Mouse (Mus musculus) splenic B cell, adult 2 months (primary cell): ENCODE measurements around the gene Tubb2a.
"Not testable (repeated sequence)": the region's sequence is repeated elsewhere in the genome, so short reads cannot be mapped to it uniquely, and the experiment has no call there.

ENCODE experiments used
- DNase-seq: peaks from one replicate; pipeline ENCODE4 v3.0.0-alpha.2; 2011; ENCODE audit warnings: low read depth, low spot score
- H3K27me3 ChIP-seq: 2 replicates; pipeline ENCODE4 v1.6.1; 2012; ENCODE audit warnings: mild to moderate bottlenecking, low read length, moderate library complexity, mixed read lengths; ENCODE audit not compliant: control insufficient read depth, poor library complexity, insufficient read depth, severe bottlenecking
- H3K36me3 ChIP-seq: 2 replicates; pipeline ENCODE4 v1.6.1; 2012; ENCODE audit warnings: mild to moderate bottlenecking, low read length, moderate library complexity, mixed read lengths; ENCODE audit not compliant: control insufficient read depth, poor library complexity, insufficient read depth, severe bottlenecking

The Tubb2a gene

GRCm38 (mm10) chr13:34105364-34105763 lies 27.6 kb upstream of the Tubb2a start:
- Histone ChIP-seq H3K27me3 (no peaks in the 10 kb centered on the region), H3K36me3 (no peaks in the 10 kb centered on the region)
- no peak for DNase-seq

- no peak for DNase-seq
- no peaks in the 10 kb centered on the region for H3K27me3 ChIP-seq
- no peaks in the 10 kb centered on the region for H3K36me3 ChIP-seq
Observed at GRCm38 (mm10) chr13:34101908-34102307, 24.1 kb upstream of the Tubb2a start.

- H3K36me3 ChIP-seq = no peaks in the 10 kb centered on the region
- H3K27me3 ChIP-seq = no peaks in the 10 kb centered on the region
- no peak for DNase-seq
Observed at GRCm38 (mm10) chr13:34101247-34101646, 23.4 kb upstream of the Tubb2a start.

DNA sequence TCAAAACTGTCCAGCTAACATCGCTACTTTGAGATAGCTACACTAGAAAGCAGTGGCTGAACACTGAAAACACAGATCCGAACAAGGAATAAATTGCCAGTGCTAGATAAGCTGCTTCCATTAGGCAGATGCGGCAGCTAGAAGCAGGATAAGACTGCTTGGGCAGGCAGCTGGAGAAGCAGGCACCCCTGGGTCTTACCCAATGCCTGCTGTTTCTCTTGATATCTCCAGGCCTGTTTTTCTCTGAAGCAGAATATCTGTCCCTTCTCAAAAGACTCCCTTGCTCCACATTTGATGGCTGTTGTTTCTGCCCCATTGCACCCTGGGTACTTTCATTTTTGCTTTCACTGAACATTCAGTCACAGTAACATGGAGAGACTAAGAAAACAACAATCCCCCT lies 22.9 kb upstream of the Tubb2a start:
- H3K27me3 ChIP-seq = no peaks in the 10 kb centered on the region
- no peak for DNase-seq
- H3K36me3 ChIP-seq = no peaks in the 10 kb centered on the region

DNA sequence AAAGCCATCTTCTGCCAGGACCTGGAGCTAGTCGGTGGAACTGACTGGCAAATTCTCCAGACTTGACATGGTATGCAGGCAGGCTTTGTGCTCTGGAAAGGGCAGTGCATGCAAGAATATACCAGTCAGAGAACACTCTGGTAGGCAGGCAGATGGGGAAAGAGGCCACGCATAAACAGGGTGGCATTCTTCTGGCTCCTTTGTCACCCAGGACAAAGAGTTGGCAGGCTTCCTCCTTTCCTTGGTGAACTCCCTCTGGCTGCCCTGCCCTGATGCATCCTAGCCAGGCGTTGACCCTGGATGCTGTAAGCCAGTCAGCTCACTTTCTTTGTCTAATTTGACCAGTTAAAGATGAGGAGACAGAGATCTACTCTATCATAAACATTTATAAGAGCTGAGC lies 19.3 kb upstream of the Tubb2a start:
- H3K36me3 ChIP-seq = no peaks in the 10 kb centered on the region
- no peak for DNase-seq

GRCm38 (mm10) chr13:34096455-34096854 lies 18.6 kb upstream of the Tubb2a start:
- Histone ChIP-seq H3K36me3 (no peaks in the 10 kb centered on the region), H3K27me3 (no peaks in the 10 kb centered on the region)
- DNase-seq = no peak

More for the DNA sequence above, 19.3 kb upstream of the Tubb2a start:
- no peaks in the 10 kb centered on the region for H3K27me3 ChIP-seq

DNA sequence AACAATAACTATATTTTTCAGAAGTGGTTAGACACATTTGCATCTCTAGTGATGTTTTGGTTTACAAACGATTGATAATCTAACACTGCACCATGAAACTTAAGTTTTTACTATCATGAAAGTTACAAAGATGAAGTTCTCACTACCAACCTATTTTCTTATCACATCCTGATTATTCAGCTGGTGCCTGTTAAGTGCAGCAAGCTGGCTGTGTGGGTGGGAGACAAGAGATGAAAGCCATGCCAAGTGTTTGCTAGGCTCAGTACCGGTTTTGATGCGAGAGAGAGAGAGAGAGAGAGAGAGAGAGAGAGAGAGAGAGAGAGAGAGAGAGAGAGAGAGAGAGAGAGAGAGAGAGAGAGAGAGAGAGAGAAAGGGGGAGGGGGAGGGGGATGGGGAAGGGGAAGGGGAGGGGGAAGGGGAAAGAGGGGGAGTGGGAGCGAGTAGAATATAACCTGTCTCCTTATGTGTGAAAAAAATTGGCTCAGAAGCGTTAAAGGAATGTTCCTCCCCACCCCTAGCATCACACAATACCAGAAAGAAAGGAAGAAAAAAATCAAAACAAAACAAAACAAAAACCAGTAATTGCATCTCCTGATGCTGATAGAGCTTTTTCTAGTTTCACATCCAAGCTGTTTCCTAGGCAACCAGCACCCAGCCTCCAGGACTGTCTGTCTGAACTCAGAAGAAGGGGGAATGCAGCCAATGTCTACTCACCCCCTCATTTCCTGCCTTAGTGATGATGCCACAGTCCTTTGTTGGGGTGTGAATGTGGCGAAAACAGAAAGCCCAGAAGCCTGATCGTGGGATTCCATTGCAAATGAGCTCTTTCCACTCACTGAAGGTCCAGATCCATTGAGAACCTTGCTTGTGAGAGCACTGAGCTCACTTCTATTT lies 18.0 kb upstream of the Tubb2a start:
- DNase-seq = no peak
- Histone ChIP-seq H3K27me3 (no peaks in the 10 kb centered on the region), H3K36me3 (no peaks in the 10 kb centered on the region)

DNA sequence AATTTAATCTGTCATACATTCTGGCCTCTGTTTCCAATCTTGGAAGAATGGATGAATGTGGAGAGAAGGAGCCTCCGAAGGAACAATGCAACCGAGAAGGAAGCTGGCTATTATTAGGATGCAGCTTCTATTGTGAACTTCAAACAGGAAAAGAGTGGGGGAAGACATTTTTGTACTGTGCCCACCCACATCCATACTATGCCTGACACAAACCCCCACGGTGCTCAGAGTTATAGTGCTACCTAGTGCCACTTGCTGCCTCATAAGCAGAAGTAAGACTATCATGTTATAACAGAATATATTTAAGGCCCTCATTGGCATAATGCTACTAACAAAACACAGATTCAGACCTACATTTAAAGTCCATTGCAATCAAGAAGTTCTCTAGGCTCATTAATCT lies 11.6 kb upstream of the Tubb2a start:
- H3K27me3 ChIP-seq = no peaks in the 10 kb centered on the region
- no peaks in the 10 kb centered on the region for H3K36me3 ChIP-seq
- no peak for DNase-seq

GRCm38 (mm10) chr13:34088871-34089288 lies 11.1 kb upstream of the Tubb2a start:
- Histone ChIP-seq H3K36me3 (no peaks in the 10 kb centered on the region), H3K27me3 (no peaks in the 10 kb centered on the region)
- no peak for DNase-seq

GRCm38 (mm10) chr13:34088201-34088649 lies 10.4 kb upstream of the Tubb2a start:
- not testable (repeated sequence) for DNase-seq, H3K36me3 ChIP-seq, H3K27me3 ChIP-seq

- Histone ChIP-seq H3K27me3 (no peaks in the 10 kb centered on the region), H3K36me3 (no peaks in the 10 kb centered on the region)
- DNase-seq = no peak
Observed at GRCm38 (mm10) chr13:34087052-34087812, 9.4 kb upstream of the Tubb2a start.

DNA sequence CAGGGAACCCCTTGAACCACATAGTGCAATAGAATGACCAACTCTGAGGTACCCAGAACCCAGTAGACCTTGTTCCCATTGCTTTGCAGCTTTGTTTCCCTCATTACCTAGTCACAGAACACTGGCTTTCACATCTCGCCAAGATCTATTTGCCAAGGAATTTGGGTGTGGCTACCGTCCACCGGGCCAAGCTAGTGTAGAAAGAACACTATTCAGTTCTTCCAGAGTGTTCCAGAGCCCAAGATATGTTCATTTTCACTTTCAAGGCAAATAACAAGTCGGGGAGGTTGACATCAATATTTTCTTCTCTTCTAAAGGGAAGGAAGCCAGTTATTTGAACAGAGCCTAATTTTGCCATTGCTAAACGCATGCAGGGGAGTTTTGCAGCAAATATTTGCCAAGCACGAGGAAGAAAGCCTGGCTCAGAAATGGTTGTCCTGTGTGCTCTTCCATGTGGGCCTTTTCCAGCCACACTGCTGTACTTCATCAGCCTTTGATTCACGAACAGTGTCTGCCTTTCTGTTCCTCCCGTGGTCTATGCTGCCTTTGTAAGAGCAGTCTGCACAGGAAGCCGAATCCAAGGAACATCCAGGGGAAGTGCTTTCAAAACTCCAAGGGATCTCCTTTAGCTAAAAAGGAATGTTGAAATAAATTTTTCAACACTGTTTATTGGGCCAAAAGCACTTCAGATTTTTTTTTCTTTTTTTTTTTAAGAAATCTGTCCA lies 6.4 kb upstream of the Tubb2a start:
- Histone ChIP-seq H3K36me3 (no peaks in the 10 kb centered on the region), H3K27me3 (no peaks in the 10 kb centered on the region)
- DNase-seq = no peak

DNA sequence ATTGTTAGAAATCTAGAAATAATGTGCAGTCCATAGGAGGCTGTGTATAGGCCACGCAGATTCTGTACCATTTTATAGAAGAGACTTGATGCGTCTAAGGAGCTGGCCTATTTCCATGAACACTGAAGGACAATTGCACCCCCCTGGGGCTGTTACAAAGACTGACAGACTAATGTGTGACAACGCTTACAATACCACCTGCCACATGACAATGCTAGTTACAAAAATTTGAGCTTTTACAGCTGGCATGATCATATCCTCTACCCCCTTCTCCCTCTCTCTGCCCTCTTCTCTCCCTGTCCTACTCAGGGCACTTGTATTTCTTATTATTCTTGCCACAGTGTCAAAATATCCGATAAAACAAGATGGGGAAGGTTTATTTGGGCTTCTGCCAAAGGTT lies 4.1 kb upstream of the Tubb2a start:
- no peak for DNase-seq
- Histone ChIP-seq H3K36me3 (no peaks in the 10 kb centered on the region), H3K27me3 (no peaks in the 10 kb centered on the region)

DNA sequence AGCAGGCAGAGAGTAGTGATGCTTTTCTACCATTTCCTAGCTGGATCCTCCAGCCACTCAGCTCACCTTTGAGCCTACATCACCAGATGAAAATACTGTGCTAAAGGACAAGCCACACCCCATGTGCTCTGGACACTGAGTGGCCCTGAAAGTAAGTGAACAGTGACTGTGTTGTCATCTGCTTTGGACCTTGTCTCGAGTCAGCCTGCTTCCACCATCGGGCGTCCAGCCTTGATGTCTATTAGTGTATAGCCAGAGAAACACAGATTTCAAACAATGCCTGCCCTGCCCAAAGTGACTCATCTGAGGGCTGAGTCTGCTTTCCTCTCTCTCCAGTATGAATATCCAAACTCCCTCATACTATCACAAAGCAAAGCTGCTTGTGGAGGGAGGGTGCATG lies 2.0 kb upstream of the Tubb2a start:
- DNase-seq = no peak
- no peaks in the 10 kb centered on the region for H3K27me3 ChIP-seq
- H3K36me3 ChIP-seq = no peaks in the 10 kb centered on the region
